Mouse (Mus musculus): ENCODE data around the gene 3110009E18Rik.

DNA sequence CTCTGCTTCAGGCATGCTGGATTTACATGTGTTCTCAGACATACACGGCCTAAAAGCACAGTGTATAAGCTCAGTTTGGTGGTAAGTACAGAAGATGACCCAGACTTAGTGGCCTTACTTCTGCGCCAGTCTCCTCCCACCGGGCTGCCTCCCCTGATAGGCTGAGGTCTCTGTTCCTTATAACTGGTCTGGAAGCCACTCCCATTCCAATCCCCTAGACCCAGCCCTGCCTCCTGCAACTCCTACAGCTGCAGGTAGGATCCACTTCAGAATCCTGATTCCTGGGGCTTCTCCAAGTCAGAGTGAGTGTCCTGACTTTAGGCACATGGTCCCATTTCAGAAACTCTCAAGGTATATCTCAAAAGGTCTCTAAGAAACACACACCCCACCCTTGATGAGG, 35.3 kb upstream of the 3110009E18Rik start:
- TF ChIP-seq CTCF (IDR thresholded peaks at IDR 0.05; ENCODE audit: extremely low read depth, insufficient read depth, low read length) = no peak
- no peak for TF ChIP-seq POLR2A (IDR thresholded peaks at IDR 0.05; ENCODE audit: extremely low read depth, insufficient read depth, low read length)

Measured in cortical plate, adult 2 months (tissue).